Mouse (Mus musculus): ENCODE results near the gene Rabl6. TPM values are rescaled to one million over a fixed set of nuclear protein-coding genes. Genes with fewer than 3 reads are reported as not detected.

Gene Rabl6
- polyA plus RNA-seq, 1 experiment: 40.9 TPM

DNA sequence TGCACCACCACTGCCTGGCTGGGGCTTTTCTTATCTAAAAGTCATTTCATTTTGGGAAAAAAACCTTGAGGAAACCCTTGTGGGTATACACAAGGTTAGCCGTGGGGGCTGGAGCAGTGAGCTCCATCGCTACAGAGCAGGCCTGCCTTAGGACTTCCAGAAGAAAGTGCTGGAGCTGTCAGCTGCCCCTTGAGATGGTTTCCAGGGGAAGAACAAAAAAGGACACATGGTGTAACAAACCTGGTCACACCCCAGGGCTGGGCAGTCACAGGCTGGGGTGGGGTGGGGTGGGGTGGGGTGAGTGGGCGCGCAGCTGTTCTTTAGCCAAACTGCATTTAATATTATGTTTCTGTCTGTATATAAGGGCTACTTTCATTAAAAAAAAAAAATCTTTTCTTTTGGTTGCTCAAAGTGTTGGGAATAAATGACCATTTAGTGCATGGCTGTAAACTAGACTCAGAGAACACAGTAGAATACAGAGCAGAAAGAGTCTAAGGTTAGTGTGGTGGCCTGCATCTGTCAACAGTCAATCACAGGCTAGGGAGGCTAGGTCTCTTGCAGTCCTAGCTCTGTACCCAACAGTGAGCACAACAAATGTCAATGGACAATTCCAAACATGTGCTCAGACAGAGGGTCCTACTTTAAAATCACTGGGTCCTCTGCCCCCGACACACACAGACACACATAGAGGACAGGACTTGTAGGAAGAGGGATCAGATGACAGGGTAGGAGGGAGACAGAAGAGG, 11.4 kb downstream of the Rabl6 start:
- TF ChIP-seq CTCF (IDR thresholded peaks at IDR 0.05; ENCODE audit: control insufficient read depth, insufficient read depth, insufficient replicate concordance, low read depth, low read length) (no peak), POLR2A (IDR thresholded peaks at IDR 0.05; ENCODE audit: control insufficient read depth, low read depth, low read length) (no peak)
- Histone ChIP-seq H3K36me3 (ENCODE audit: control insufficient read depth, insufficient read depth, low read length) (peaks cover 8% of the 10 kb centered on the region), H3K4me1 (ENCODE audit: control insufficient read depth, insufficient read depth, low read length) (no peaks in the 10 kb centered on the region), H3K4me3 (ENCODE audit: control insufficient read depth, low read depth, low read length) (no peak overlapping the region), H3K27me3 (ENCODE audit: control insufficient read depth, insufficient read depth, low read length) (no peaks in the 10 kb centered on the region), H3K27ac (ENCODE audit: control insufficient read depth, insufficient read depth, low read depth, low read length) (no peak overlapping the region)

- H3K36me3 ChIP-seq (ENCODE audit: control insufficient read depth, insufficient read depth, low read length): peaks cover 4% of the 10 kb centered on the region
- H3K27ac ChIP-seq (ENCODE audit: control insufficient read depth, insufficient read depth, low read depth, low read length): no peak overlapping the region
- no peak overlapping the region for H3K4me3 ChIP-seq (ENCODE audit: control insufficient read depth, low read depth, low read length)
- H3K4me1 ChIP-seq (ENCODE audit: control insufficient read depth, insufficient read depth, low read length): no peaks in the 10 kb centered on the region
- no peaks in the 10 kb centered on the region for H3K27me3 ChIP-seq (ENCODE audit: control insufficient read depth, insufficient read depth, low read length)
- no peak for TF ChIP-seq POLR2A (IDR thresholded peaks at IDR 0.05; ENCODE audit: control insufficient read depth, low read depth, low read length)
- TF ChIP-seq CTCF (IDR thresholded peaks at IDR 0.05; ENCODE audit: control insufficient read depth, insufficient read depth, insufficient replicate concordance, low read depth, low read length): no peak
Observed at GRCm38 (mm10) chr2:25591863-25592262, 16.5 kb downstream of the Rabl6 start.

- no peak overlapping the region for H3K4me3 ChIP-seq (ENCODE audit: control insufficient read depth, low read depth, low read length)
- no peaks in the 10 kb centered on the region for H3K4me1 ChIP-seq (ENCODE audit: control insufficient read depth, insufficient read depth, low read length)
- H3K36me3 ChIP-seq (ENCODE audit: control insufficient read depth, insufficient read depth, low read length): no peaks in the 10 kb centered on the region; the same call in 1 of the 2 replicates
- no peak overlapping the region for H3K27ac ChIP-seq (ENCODE audit: control insufficient read depth, insufficient read depth, low read depth, low read length)
- no peaks in the 10 kb centered on the region for H3K27me3 ChIP-seq (ENCODE audit: control insufficient read depth, insufficient read depth, low read length)
- no peak for TF ChIP-seq CTCF (IDR thresholded peaks at IDR 0.05; ENCODE audit: control insufficient read depth, insufficient read depth, insufficient replicate concordance, low read depth, low read length)
- no peak for TF ChIP-seq POLR2A (IDR thresholded peaks at IDR 0.05; ENCODE audit: control insufficient read depth, low read depth, low read length)
Observed at GRCm38 (mm10) chr2:25588227-25588907, 20.0 kb downstream of the Rabl6 start.

GRCm38 (mm10) chr2:25587290-25587689, 21.0 kb downstream of the Rabl6 start:
- no peak overlapping the region for H3K4me3 ChIP-seq (ENCODE audit: control insufficient read depth, low read depth, low read length)
- H3K36me3 ChIP-seq (ENCODE audit: control insufficient read depth, insufficient read depth, low read length): no peaks in the 10 kb centered on the region; the same call in 1 of the 2 replicates
- H3K4me1 ChIP-seq (ENCODE audit: control insufficient read depth, insufficient read depth, low read length): no peaks in the 10 kb centered on the region
- H3K27me3 ChIP-seq (ENCODE audit: control insufficient read depth, insufficient read depth, low read length): no peaks in the 10 kb centered on the region
- TF ChIP-seq CTCF (IDR thresholded peaks at IDR 0.05; ENCODE audit: control insufficient read depth, insufficient read depth, insufficient replicate concordance, low read depth, low read length) (no peak), POLR2A (IDR thresholded peaks at IDR 0.05; ENCODE audit: control insufficient read depth, low read depth, low read length) (no peak)
- H3K27ac ChIP-seq (ENCODE audit: control insufficient read depth, insufficient read depth, low read depth, low read length): no peak overlapping the region

- H3K4me1 ChIP-seq (ENCODE audit: control insufficient read depth, insufficient read depth, low read length): peaks cover 6% of the 10 kb centered on the region
- H3K4me3 ChIP-seq (ENCODE audit: control insufficient read depth, low read depth, low read length): no peak overlapping the region
- H3K36me3 ChIP-seq (ENCODE audit: control insufficient read depth, insufficient read depth, low read length): no peaks in the 10 kb centered on the region; the same call in 1 of the 2 replicates
- TF ChIP-seq CTCF (IDR thresholded peaks at IDR 0.05; ENCODE audit: control insufficient read depth, insufficient read depth, insufficient replicate concordance, low read depth, low read length) (no peak), POLR2A (IDR thresholded peaks at IDR 0.05; ENCODE audit: control insufficient read depth, low read depth, low read length) (no peak)
- no peaks in the 10 kb centered on the region for H3K27me3 ChIP-seq (ENCODE audit: control insufficient read depth, insufficient read depth, low read length)
- H3K27ac ChIP-seq (ENCODE audit: control insufficient read depth, insufficient read depth, low read depth, low read length): no peak overlapping the region
Observed at GRCm38 (mm10) chr2:25585601-25586000, 22.7 kb downstream of the Rabl6 start.

DNA sequence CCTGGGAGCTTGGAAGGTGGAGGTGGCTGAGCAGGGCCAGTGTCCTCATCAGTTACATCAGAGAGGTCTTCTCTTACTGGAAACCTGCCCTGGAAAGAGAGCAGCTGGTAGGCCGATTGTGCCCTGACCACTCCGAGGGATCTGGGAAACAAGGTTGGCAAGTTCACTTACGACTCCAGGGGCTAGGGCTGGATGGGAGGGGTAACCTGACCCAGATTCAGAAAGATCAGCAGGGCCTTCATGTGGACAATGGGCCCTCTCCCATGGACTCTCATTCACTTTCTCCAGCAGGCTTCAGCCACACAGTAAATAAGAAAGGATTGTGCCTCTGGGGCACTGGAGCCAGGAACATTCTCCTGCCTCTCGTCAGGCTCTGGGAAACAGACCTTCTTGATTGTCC, 23.5 kb downstream of the Rabl6 start:
- no peak for TF ChIP-seq POLR2A (IDR thresholded peaks at IDR 0.05; ENCODE audit: control insufficient read depth, low read depth, low read length)
- TF ChIP-seq CTCF (IDR thresholded peaks at IDR 0.05; ENCODE audit: control insufficient read depth, insufficient read depth, insufficient replicate concordance, low read depth, low read length): no peak
- H3K36me3 ChIP-seq (ENCODE audit: control insufficient read depth, insufficient read depth, low read length): no peaks in the 10 kb centered on the region; the same call in 1 of the 2 replicates

GRCm38 (mm10) chr2:25584152-25584551, 24.2 kb downstream of the Rabl6 start:
- no peak for TF ChIP-seq CTCF (IDR thresholded peaks at IDR 0.05; ENCODE audit: control insufficient read depth, insufficient read depth, insufficient replicate concordance, low read depth, low read length)
- Histone ChIP-seq H3K4me3 (ENCODE audit: control insufficient read depth, low read depth, low read length) (no peak overlapping the region), H3K36me3 (ENCODE audit: control insufficient read depth, insufficient read depth, low read length) (no peaks in the 10 kb centered on the region; the same call in 1 of the 2 replicates), H3K27ac (ENCODE audit: control insufficient read depth, insufficient read depth, low read depth, low read length) (no peak overlapping the region), H3K27me3 (ENCODE audit: control insufficient read depth, insufficient read depth, low read length) (no peaks in the 10 kb centered on the region), H3K4me1 (ENCODE audit: control insufficient read depth, insufficient read depth, low read length) (peaks cover 17% of the 10 kb centered on the region)

More for the DNA sequence above, 23.5 kb downstream of the Rabl6 start:
- Histone ChIP-seq H3K4me1 (ENCODE audit: control insufficient read depth, insufficient read depth, low read length) (peaks cover 10% of the 10 kb centered on the region), H3K27ac (ENCODE audit: control insufficient read depth, insufficient read depth, low read depth, low read length) (no peak overlapping the region), H3K27me3 (ENCODE audit: control insufficient read depth, insufficient read depth, low read length) (no peaks in the 10 kb centered on the region), H3K4me3 (ENCODE audit: control insufficient read depth, low read depth, low read length) (no peak overlapping the region)
